Mouse (Mus musculus): ENCODE results near the gene Esr1. TPM values are rescaled to one million over a fixed set of nuclear protein-coding genes. Genes with fewer than 3 reads are reported as not detected.

Gene Esr1
- polyA plus RNA-seq, 1 experiment from 2014 or later: not detected

- no peaks in the 10 kb centered on the region for H3K9me3 ChIP-seq (replicated peaks)
- H3K36me3 ChIP-seq: no peaks in the 10 kb centered on the region
- H3K4me3 ChIP-seq: no peak overlapping the region
- H3K27me3 ChIP-seq (ENCODE audit: low read depth, poor library complexity, severe bottlenecking): no peaks in the 10 kb centered on the region
- no peaks in the 10 kb centered on the region for H3K4me1 ChIP-seq
- 93% methylated on average over 4 of the region's 4 CpGs for WGBS
- no peak for DNase-seq (ENCODE audit: low spot score)
- no peak overlapping the region for H3K27ac ChIP-seq (replicated peaks)
Measured at GRCm38 (mm10) chr10:4624581-4624980, 13.2 kb downstream of the Esr1 start.

- WGBS: 86% methylated on average over 6 of the region's 6 CpGs
- H3K27ac ChIP-seq (replicated peaks): no peak overlapping the region
- H3K9me3 ChIP-seq (replicated peaks): no peaks in the 10 kb centered on the region
- H3K27me3 ChIP-seq (ENCODE audit: low read depth, poor library complexity, severe bottlenecking): no peaks in the 10 kb centered on the region
- no peaks in the 10 kb centered on the region for H3K36me3 ChIP-seq
- DNase-seq (ENCODE audit: low spot score): no peak
- H3K4me3 ChIP-seq: no peak overlapping the region
- no peaks in the 10 kb centered on the region for H3K4me1 ChIP-seq
Measured at GRCm38 (mm10) chr10:4625300-4625699, 13.9 kb downstream of the Esr1 start.

DNA sequence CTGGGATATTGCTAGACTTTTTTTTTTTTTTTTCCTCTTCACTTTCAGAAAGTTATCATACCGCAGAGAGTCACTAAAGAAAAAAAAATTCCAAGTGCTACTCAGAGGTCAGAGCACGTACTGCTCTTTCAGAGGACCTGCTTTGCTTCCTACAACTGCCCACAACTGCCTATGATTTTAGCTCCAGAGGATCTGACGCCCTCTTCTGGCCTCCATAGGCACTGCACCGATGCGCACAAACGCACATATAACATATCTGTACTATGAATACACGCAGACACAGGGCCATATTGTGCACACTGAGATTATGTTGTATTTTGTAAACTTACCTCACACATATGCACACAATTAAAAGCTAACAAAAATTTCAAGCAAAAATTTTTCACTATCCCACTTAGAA lies 15.0 kb downstream of the Esr1 start:
- H3K27me3 ChIP-seq (ENCODE audit: low read depth, poor library complexity, severe bottlenecking): no peaks in the 10 kb centered on the region
- no peak for DNase-seq (ENCODE audit: low spot score)
- 85% methylated on average over 7 of the region's 7 CpGs for WGBS

GRCm38 (mm10) chr10:4626996-4627395 lies 15.6 kb downstream of the Esr1 start:
- no peaks in the 10 kb centered on the region for H3K36me3 ChIP-seq
- H3K4me3 ChIP-seq: no peak overlapping the region
- H3K4me1 ChIP-seq: no peaks in the 10 kb centered on the region
- no peak for DNase-seq (ENCODE audit: low spot score)
- no peak overlapping the region for H3K27ac ChIP-seq (replicated peaks)
- no peaks in the 10 kb centered on the region for H3K27me3 ChIP-seq (ENCODE audit: low read depth, poor library complexity, severe bottlenecking)
- 92% methylated on average over 8 of the region's 8 CpGs for WGBS
- H3K9me3 ChIP-seq (replicated peaks): no peaks in the 10 kb centered on the region

More for the DNA sequence above, 15.0 kb downstream of the Esr1 start:
- no peaks in the 10 kb centered on the region for H3K36me3 ChIP-seq
- H3K4me3 ChIP-seq: no peak overlapping the region
- no peaks in the 10 kb centered on the region for H3K4me1 ChIP-seq
- no peaks in the 10 kb centered on the region for H3K9me3 ChIP-seq (replicated peaks)
- no peak overlapping the region for H3K27ac ChIP-seq (replicated peaks)

DNA sequence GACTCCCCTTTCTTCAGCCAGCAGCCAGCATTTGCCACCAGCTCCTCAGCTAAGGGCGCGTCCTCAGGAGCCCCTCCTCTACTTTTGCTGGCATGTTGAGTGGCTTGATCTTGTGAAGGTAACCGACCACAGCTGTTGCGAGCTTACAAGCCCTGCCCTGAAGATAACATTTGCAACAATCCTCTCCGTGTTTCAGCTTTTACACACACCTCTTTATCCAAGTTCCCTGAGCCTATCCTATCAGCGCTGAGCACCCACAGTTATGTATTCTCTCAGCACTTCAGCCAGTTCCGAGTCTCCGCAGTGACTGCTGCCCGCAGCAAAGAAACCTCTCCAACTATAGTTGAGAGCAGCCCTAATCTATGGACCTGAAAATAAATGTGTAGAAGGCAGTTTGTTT lies 16.0 kb downstream of the Esr1 start:
- Histone ChIP-seq H3K36me3 (no peaks in the 10 kb centered on the region), H3K9me3 (replicated peaks) (no peaks in the 10 kb centered on the region), H3K4me3 (no peak overlapping the region), H3K27ac (replicated peaks) (no peak overlapping the region), H3K27me3 (ENCODE audit: low read depth, poor library complexity, severe bottlenecking) (no peaks in the 10 kb centered on the region), H3K4me1 (no peaks in the 10 kb centered on the region)
- WGBS: 92% methylated on average over 9 of the region's 9 CpGs
- DNase-seq (ENCODE audit: low spot score): no peak

- Histone ChIP-seq H3K4me3 (no peak overlapping the region), H3K36me3 (no peaks in the 10 kb centered on the region), H3K27ac (replicated peaks) (no peak overlapping the region), H3K9me3 (replicated peaks) (no peaks in the 10 kb centered on the region), H3K4me1 (no peaks in the 10 kb centered on the region), H3K27me3 (ENCODE audit: low read depth, poor library complexity, severe bottlenecking) (no peaks in the 10 kb centered on the region)
- DNase-seq (ENCODE audit: low spot score): no peak
Measured at GRCm38 (mm10) chr10:4629314-4629713, 17.9 kb downstream of the Esr1 start.

DNA sequence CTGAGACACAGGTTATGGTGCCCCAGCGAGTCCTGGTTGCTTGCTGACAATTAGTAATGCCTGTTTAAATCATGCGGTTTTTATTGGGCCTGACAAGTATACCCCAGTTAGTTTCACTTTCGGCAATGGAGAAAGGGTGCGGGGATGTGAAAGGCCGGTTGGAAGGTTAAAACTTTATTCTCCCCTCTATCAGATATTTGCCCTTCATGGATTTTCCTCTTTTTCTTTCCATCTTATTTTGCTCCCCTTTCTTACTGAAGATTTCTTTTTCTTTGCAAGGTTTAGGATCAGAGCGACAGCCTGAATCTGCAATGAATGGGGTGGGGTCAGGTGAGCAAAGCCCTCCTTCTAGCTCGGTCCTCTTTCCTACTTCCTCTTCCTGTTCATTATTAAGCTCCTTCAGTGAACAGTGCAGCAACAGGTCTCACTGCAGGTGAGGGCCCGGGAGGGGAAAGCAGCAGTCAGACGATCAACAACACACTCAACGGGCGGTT lies 20.9 kb downstream of the Esr1 start:
- DNase-seq (ENCODE audit: low spot score): no peak
- 83% methylated on average over 11 of the region's 11 CpGs for WGBS
- Histone ChIP-seq H3K27me3 (ENCODE audit: low read depth, poor library complexity, severe bottlenecking) (no peaks in the 10 kb centered on the region), H3K4me3 (no peak overlapping the region), H3K36me3 (no peaks in the 10 kb centered on the region), H3K27ac (replicated peaks) (no peak overlapping the region), H3K9me3 (replicated peaks) (no peaks in the 10 kb centered on the region), H3K4me1 (no peaks in the 10 kb centered on the region)

DNA sequence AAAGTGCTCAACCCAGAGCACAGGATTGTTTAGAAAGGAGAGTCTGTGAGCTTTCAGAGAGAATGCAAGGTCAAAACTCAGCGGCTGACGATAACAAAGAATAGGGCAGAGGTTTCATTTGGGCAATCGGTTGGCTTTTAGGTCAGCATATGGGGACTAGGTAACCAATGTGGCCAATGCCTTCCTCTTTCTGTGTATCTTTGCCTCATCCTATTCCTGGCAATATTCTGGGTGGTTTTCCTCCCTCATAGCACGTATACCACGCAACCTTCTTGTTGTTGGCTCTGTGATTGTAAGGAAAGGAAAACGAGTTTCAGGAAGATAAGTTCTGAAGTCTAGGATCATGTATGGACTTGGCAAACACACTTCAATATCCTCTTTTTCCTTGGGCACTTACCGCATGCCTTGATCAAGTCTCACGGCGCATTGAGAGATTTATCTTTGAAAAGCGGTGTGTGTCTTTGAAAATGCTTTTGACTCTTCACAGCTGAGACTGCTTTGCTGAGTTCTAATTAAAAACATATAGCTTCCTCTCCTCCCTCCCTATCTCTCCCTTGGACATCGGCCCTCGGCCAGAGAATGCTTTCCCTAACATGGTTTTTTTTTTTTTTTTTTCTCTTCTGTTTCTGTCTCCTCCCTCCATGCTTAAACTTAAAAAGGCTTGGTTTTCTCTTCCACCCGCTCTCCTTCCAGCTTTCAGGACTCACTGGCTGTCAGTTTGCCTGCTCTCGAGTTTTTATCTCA lies 22.1 kb downstream of the Esr1 start:
- DNase-seq (ENCODE audit: low spot score): no peak
- Histone ChIP-seq H3K27me3 (ENCODE audit: low read depth, poor library complexity, severe bottlenecking) (no peaks in the 10 kb centered on the region), H3K4me3 (no peak overlapping the region), H3K4me1 (no peaks in the 10 kb centered on the region), H3K36me3 (no peaks in the 10 kb centered on the region), H3K27ac (replicated peaks) (no peak overlapping the region), H3K9me3 (replicated peaks) (no peaks in the 10 kb centered on the region)
- whole genome bisulfite sequencing: 75% methylated on average over 14 of the region's 14 CpGs

DNA sequence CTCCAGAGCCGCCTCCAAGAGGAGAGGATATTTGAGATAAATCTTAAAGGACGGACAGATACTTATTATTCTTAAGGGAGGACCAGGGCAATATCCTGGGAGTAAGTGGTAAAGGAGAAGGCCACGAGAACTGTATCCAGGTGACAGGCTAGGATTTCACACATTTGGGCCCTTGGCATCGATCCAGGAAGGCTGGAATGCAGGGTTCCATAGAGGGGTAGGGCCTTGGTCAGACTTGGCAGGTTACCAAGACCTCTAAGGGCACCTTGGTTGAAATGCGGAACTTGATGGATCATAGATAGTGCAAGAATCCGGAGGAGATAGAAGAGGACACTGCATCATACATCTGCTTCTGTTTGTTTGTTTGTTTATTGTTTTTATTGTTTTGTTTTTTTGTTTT lies 24.3 kb downstream of the Esr1 start:
- Histone ChIP-seq H3K36me3 (no peaks in the 10 kb centered on the region), H3K9me3 (replicated peaks) (no peaks in the 10 kb centered on the region), H3K4me1 (no peaks in the 10 kb centered on the region), H3K27ac (replicated peaks) (no peak overlapping the region), H3K4me3 (no peak overlapping the region), H3K27me3 (ENCODE audit: low read depth, poor library complexity, severe bottlenecking) (no peaks in the 10 kb centered on the region)
- WGBS: 90% methylated on average over 6 of the region's 6 CpGs
- no peak for DNase-seq (ENCODE audit: low spot score)

GRCm38 (mm10) chr10:4646074-4646473 lies 34.7 kb downstream of the Esr1 start:
- H3K4me1 ChIP-seq: no peaks in the 10 kb centered on the region
- 91% methylated on average over 7 of the region's 7 CpGs for WGBS
- no peak overlapping the region for H3K27ac ChIP-seq (replicated peaks)
- H3K36me3 ChIP-seq: no peaks in the 10 kb centered on the region
- H3K27me3 ChIP-seq (ENCODE audit: low read depth, poor library complexity, severe bottlenecking): no peaks in the 10 kb centered on the region
- H3K9me3 ChIP-seq (replicated peaks): no peaks in the 10 kb centered on the region
- DNase-seq (ENCODE audit: low spot score): no peak
- no peak overlapping the region for H3K4me3 ChIP-seq

DNA sequence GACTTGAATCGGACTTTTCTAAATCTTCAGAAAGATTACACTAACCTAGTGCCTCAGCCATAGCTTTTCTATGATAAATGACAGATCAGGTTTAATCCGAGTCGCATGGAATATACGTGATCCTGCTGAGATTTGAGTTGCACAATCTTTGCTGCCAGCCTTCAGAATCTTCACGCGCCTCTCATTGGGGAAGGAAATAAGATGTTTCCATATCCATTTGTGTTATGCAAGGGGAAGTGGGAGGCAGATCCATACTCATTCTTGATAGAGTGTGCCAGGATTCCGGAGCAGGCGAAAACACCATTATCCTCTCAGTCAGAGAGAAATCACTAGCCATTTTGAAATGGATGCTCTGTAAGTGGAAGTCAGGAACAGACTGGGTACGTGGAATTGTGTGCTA lies 35.5 kb downstream of the Esr1 start:
- 96% methylated on average over 9 of the region's 9 CpGs for whole genome bisulfite sequencing
- no peaks in the 10 kb centered on the region for H3K9me3 ChIP-seq (replicated peaks)
- no peaks in the 10 kb centered on the region for H3K36me3 ChIP-seq
- H3K27ac ChIP-seq (replicated peaks): no peak overlapping the region
- H3K4me3 ChIP-seq: no peak overlapping the region
- no peaks in the 10 kb centered on the region for H3K27me3 ChIP-seq (ENCODE audit: low read depth, poor library complexity, severe bottlenecking)
- no peak for DNase-seq (ENCODE audit: low spot score)
- H3K4me1 ChIP-seq: no peaks in the 10 kb centered on the region

DNA sequence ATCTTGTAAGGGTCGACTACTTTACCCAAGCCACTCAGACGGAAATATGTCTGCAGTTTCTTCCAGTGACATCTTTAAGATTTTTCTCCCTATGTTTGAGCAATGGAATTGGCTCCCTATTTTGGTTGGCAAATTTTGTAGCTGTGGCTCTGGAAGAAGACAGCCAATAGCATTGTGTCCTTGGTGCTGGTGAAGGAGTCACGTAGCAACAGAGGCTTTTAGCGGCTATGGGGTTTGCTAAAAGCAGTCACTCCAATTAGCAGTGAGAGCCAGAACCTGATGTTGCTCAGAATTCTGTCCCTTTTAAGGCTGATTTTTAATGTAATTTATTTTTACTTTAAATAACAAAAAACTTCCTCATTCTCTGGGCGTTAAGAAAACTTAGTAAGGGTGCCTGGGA lies 54.0 kb downstream of the Esr1 start:
- Histone ChIP-seq H3K27me3 (ENCODE audit: low read depth, poor library complexity, severe bottlenecking) (no peaks in the 10 kb centered on the region), H3K4me3 (no peak overlapping the region)
- WGBS: 88% methylated on average over 5 of the region's 5 CpGs

DNA sequence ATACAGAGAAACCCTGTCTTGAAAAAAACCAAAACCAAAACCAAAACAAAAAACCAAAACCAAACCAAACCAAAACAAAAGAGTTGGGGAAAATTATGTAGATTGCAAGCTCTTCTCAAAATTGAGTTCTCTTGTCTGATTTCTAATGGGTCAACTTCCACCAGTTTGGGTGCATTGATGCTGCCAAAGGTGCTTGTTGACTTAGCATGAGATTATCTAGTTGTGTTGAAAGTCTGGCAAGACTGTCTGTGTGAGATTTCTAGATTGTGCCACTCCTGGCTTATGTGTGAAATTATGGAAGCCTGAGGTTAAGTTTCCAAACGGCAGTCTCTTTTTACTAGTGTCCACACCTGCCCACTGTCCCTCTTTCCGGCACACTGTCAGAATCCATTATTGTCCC lies 55.6 kb downstream of the Esr1 start:
- peak; percentile 6 for DNase-seq (ENCODE audit: low spot score)
- Histone ChIP-seq H3K4me3 (no peak overlapping the region), H3K36me3 (no peaks in the 10 kb centered on the region), H3K27ac (replicated peaks) (no peak overlapping the region), H3K27me3 (ENCODE audit: low read depth, poor library complexity, severe bottlenecking) (no peaks in the 10 kb centered on the region), H3K9me3 (replicated peaks) (no peaks in the 10 kb centered on the region), H3K4me1 (no peaks in the 10 kb centered on the region)
- 93% methylated on average over 2 of the region's 2 CpGs for WGBS

More for the DNA sequence above, 54.0 kb downstream of the Esr1 start:
- H3K36me3 ChIP-seq: no peaks in the 10 kb centered on the region
- no peaks in the 10 kb centered on the region for H3K9me3 ChIP-seq (replicated peaks)
- DNase-seq (ENCODE audit: low spot score): peak; percentile 3
- H3K27ac ChIP-seq (replicated peaks): no peak overlapping the region
- H3K4me1 ChIP-seq: no peaks in the 10 kb centered on the region

Measured in midbrain, embryonic 10.5 days (tissue).